Mouse (Mus musculus): ENCODE data around the gene Nckipsd. TPM values are rescaled to one million over a fixed set of nuclear protein-coding genes. Genes with fewer than 3 reads are reported as not detected.

Gene Nckipsd
- polyA plus RNA-seq, 1 experiment from 2014 or later = 24.2 TPM

DNA sequence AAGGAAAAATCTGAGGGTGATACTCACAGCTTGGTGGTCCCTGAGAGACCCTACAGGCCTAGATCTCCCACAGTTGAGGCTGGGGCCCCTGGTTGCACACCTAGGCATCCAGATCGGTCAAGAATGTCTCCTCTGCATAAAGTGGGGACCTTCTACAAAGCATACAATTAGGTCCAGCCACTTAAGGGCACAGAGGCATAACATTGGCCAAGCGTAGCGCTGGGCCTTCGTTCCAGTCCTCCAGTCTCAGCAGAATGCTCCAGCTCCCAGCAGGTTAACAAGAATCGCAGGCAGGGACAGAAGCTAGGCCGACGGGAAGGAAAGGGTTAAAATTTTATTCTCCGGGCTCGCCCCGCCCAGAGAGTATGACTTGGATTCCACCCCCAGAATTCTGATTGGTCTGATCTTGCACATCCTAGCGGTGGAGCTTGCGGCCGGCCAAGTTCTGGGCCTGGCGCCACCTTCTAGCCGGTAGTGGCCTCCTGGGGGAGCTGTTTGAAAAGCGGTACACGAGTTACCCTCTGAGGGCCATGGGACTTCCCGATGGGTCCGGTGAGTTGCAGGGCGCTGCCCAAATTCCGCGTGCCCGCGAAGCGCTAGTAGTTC, 45.6 kb downstream of the Nckipsd start:
- ATAC-seq (ENCODE audit: insufficient number of reproducible peaks, insufficient read depth, low FRiP score, low TSS enrichment) = peak; percentile 83
- peak overlapping the region; percentile 84 for H3K27ac ChIP-seq
- peak overlapping the region; percentile 68 for H3K9ac ChIP-seq
- peaks cover 25% of the 10 kb centered on the region for H3K36me3 ChIP-seq
- peak overlapping the region; percentile 77 for H3K4me2 ChIP-seq (replicated peaks)
- H3K4me3 ChIP-seq = peak overlapping the region; percentile 72
- H3K27me3 ChIP-seq = no peaks in the 10 kb centered on the region
- H3K4me1 ChIP-seq = peaks cover 15% of the 10 kb centered on the region
- WGBS = 2% methylated on average over 25 of the region's 25 CpGs
- no peaks in the 10 kb centered on the region for H3K9me3 ChIP-seq

DNA sequence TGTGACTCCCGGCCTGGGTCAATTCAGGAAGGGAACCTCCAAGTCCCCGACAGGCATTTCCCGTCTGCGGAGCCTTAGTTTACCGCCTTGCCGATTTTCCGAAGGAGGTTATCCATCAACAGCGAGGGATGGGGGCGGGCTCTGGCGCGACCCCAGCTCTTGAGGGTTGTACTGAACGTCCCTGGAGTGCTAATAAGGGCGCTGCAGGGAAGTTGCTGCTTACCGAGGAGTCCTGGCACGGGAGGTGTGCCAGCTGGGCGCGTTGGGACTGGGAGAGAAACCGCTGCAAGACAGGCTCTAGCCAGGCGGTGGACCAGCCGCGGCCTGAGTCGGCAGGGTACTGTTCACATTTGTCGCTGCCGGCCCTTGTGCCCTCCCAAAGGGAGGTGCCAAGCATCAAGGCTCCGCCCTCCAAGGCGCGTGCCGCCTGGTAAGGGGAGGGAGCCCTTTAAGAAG, 46.1 kb downstream of the Nckipsd start:
- WGBS = under 1% methylated on average over 28 of the region's 28 CpGs
- H3K9me3 ChIP-seq = no peaks in the 10 kb centered on the region
- peak overlapping the region; percentile 84 for H3K27ac ChIP-seq
- H3K27me3 ChIP-seq = no peaks in the 10 kb centered on the region
- ATAC-seq (ENCODE audit: insufficient number of reproducible peaks, insufficient read depth, low FRiP score, low TSS enrichment) = peak; percentile 84
- peak overlapping the region; percentile 68 for H3K9ac ChIP-seq
- peaks cover 29% of the 10 kb centered on the region for H3K36me3 ChIP-seq
- H3K4me2 ChIP-seq (replicated peaks) = peak overlapping the region; percentile 77
- peak overlapping the region; percentile 72 for H3K4me3 ChIP-seq
- peaks cover 15% of the 10 kb centered on the region for H3K4me1 ChIP-seq

DNA sequence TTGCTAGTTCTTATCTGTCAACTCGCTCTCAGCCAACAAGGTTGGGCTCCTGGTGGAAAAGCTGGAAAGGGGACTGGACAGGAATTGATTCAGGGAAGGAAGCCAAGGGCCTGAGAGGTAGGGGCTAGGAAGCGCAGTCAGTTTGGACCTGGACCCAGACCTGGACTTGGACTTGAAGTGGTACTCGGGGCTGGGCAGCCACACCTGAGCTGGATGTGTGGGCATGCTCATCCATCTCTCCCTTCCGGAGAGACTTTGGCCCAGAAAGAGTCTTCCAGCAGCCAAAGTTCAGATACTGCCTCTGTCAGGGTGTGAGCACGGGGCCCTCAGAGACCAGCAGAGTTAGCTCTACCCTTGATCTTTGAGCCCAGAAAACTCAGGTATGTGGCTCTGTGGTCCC, 47.2 kb downstream of the Nckipsd start:
- no peak for ATAC-seq (ENCODE audit: insufficient number of reproducible peaks, insufficient read depth, low FRiP score, low TSS enrichment)
- no peaks in the 10 kb centered on the region for H3K27me3 ChIP-seq
- H3K27ac ChIP-seq = 0 out of 2 replicates have a peak overlapping the region, but pooled peaks have one; percentile 3
- 53% methylated on average over 5 of the region's 5 CpGs for WGBS
- H3K9ac ChIP-seq = no peak overlapping the region
- peaks cover 37% of the 10 kb centered on the region for H3K36me3 ChIP-seq
- peak overlapping the region; percentile 77 for H3K4me2 ChIP-seq (replicated peaks)
- H3K4me3 ChIP-seq = 0 out of 2 replicates have a peak overlapping the region, but pooled peaks have one; percentile 72
- H3K4me1 ChIP-seq = peaks cover 15% of the 10 kb centered on the region
- H3K9me3 ChIP-seq = no peaks in the 10 kb centered on the region

DNA sequence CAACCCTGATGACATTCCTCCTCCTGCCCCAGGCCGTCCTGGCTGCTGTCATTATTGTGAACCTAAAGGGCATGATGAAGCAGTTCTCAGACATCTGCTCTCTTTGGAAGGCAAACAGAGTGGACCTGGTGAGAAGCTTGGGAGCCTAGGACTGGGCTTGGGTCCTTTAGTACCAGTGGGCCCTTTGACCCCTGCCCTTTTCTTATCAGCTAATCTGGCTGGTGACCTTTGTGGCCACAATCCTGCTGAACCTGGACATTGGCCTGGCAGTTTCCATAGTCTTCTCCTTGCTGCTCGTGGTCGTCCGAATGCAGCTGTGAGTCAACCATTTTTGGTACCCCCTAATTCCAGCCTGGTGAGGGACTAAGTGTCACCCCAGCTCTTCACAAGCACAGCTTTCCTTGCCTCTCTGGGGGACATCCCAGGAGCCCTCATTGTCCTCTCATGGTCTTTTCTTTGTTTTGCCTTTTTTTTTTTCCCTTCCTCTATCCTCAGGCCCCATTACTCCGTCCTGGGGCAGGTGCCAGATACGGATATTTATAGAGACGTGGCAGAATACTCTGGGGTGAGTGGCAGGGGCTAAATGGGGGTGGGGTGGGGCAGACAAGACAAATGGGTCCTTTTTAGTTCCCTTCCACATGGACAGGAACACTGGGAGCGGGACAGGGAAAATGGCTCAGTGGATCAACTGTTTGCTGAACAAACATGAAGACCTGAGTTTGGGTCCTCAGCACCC, 50.8 kb downstream of the Nckipsd start:
- no peaks in the 10 kb centered on the region for H3K9me3 ChIP-seq
- no peak overlapping the region for H3K27ac ChIP-seq
- H3K4me3 ChIP-seq = no peak overlapping the region
- no peak overlapping the region for H3K4me2 ChIP-seq (replicated peaks)
- no peak overlapping the region for H3K9ac ChIP-seq
- H3K27me3 ChIP-seq = no peaks in the 10 kb centered on the region
- H3K4me1 ChIP-seq = peaks cover 9% of the 10 kb centered on the region
- peaks cover 54% of the 10 kb centered on the region for H3K36me3 ChIP-seq
- ATAC-seq (ENCODE audit: insufficient number of reproducible peaks, insufficient read depth, low FRiP score, low TSS enrichment) = no peak
- WGBS = 78% methylated on average over 8 of the region's 8 CpGs

Small RNA genes within 50 kb of the gene (microRNA-seq; reads per million reads assigned to microRNA genes)
- not detected for gene Gm23156

Other genes with a start within 250 kb of the Nckipsd start
- 207 and 209 TPM in 2 replicates for gene Impdh2, start 248.1 kb upstream of the Nckipsd start, polyA plus RNA-seq (2016; fragmentation: Nextera tagmentation; extraction: Ambion mirVana)
- gene Ndufaf3, start 240.9 kb upstream of the Nckipsd start, polyA plus RNA-seq (2016; fragmentation: Nextera tagmentation; extraction: Ambion mirVana) = 49.9 and 59.2 TPM in 2 replicates
- 199 and 207 TPM in 2 replicates for gene Dalrd3, start 238.5 kb upstream of the Nckipsd start, polyA plus RNA-seq (2016; fragmentation: Nextera tagmentation; extraction: Ambion mirVana)
- 215 and 220 TPM in 2 replicates for gene Wdr6, start 229.6 kb upstream of the Nckipsd start, polyA plus RNA-seq (2016; fragmentation: Nextera tagmentation; extraction: Ambion mirVana)
- gene P4htm, start 210.7 kb upstream of the Nckipsd start, polyA plus RNA-seq (2016; fragmentation: Nextera tagmentation; extraction: Ambion mirVana) = 10.4 and 11.6 TPM in 2 replicates
- 58.1 and 60.1 TPM in 2 replicates for gene Arih2, start 159.0 kb upstream of the Nckipsd start, polyA plus RNA-seq (2016; fragmentation: Nextera tagmentation; extraction: Ambion mirVana)
- 43.1 and 45.7 TPM in 2 replicates for gene Slc25a20, start 146.3 kb upstream of the Nckipsd start, polyA plus RNA-seq (2016; fragmentation: Nextera tagmentation; extraction: Ambion mirVana)
- gene Prkar2a, start 119.1 kb upstream of the Nckipsd start, polyA plus RNA-seq (2016; fragmentation: Nextera tagmentation; extraction: Ambion mirVana) = 39.4 and 40.0 TPM in 2 replicates
- gene Ip6k2, start 24.6 kb upstream of the Nckipsd start, polyA plus RNA-seq (2016; fragmentation: Nextera tagmentation; extraction: Ambion mirVana) = 145 and 147 TPM in 2 replicates
- gene Celsr3, start 18.0 kb downstream of the Nckipsd start, polyA plus RNA-seq (2016; fragmentation: Nextera tagmentation; extraction: Ambion mirVana) = 1.2 and 2.1 TPM in 2 replicates
- gene Slc26a6, start 44.9 kb downstream of the Nckipsd start, polyA plus RNA-seq (2016; fragmentation: Nextera tagmentation; extraction: Ambion mirVana) = 20.5 and 22.5 TPM in 2 replicates
- gene Tmem89, start 106.3 kb downstream of the Nckipsd start, polyA plus RNA-seq (2016; fragmentation: Nextera tagmentation; extraction: Ambion mirVana) = not detected in 2 replicates
- gene Uqcrc1, start 128.3 kb downstream of the Nckipsd start, polyA plus RNA-seq (2016; fragmentation: Nextera tagmentation; extraction: Ambion mirVana) = 426 and 449 TPM in 2 replicates
- gene Col7a1, start 145.2 kb downstream of the Nckipsd start, polyA plus RNA-seq (2016; fragmentation: Nextera tagmentation; extraction: Ambion mirVana) = 7.7 and 10.9 TPM in 2 replicates
- gene Ucn2, start 177.6 kb downstream of the Nckipsd start, polyA plus RNA-seq (2016; fragmentation: Nextera tagmentation; extraction: Ambion mirVana) = 0.27 and 0.32 TPM in 2 replicates
- 14.4 and 16.5 TPM in 2 replicates for gene Pfkfb4, start 183.4 kb downstream of the Nckipsd start, polyA plus RNA-seq (2016; fragmentation: Nextera tagmentation; extraction: Ambion mirVana)
- 58.6 and 60.4 TPM in 2 replicates for gene Shisa5, start 230.2 kb downstream of the Nckipsd start, polyA plus RNA-seq (2016; fragmentation: Nextera tagmentation; extraction: Ambion mirVana)